Mouse (Mus musculus): ENCODE results near the gene Lpxn.
A peak's percentile ranks its signal among the peaks of the same experiment; 100 is the strongest.

Lpxn gene

DNA sequence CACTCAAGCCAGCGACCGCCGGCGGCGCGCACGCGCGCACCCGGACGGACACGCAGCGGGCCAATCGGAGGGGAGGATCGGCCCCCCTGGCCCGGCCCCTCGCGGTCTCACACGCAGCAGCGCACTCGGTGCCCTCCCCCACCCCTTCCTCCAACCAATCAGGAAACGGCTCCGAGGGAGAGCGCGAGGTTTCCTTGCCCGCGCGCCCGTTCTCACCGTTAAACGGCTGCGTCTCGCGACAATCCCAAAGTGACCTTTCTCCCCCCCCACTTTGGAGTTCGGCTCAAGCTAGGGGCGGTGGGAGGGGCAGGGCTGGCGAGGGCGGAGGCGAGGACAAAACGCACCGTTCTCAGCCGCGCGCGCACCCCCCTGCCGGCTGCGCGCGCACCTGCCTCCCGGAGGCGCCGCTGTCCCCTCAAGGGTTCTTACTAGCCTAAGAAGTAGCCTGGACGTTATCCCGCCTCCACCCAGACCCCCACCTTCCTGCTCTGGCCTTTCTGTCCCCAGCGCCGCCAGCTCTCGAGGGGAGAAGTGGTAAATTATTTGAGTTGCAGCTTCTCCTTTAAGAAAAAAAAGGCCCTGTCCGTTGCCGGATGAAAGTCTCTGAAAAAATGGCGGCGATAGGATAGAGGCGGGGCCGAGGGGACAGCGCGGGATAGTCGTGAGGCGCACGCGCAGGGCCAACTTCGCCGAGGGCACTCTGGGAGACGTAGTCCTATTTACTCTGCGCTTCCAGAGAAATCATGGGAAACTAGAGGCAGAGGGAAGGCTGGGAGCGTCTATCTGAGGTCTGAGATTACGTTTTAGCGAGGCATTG is at the start of gene Lpxn, which contains the start of gene Zfp91:
Lpxn (plus strand) TSS at position 683 of the 817 bp plus-strand sequence.
Zfp91 (minus strand) TSS at position 616 of the 817 bp plus-strand sequence.
- DNase-seq (ENCODE audit: low read depth), result peak; percentile 96

DNA sequence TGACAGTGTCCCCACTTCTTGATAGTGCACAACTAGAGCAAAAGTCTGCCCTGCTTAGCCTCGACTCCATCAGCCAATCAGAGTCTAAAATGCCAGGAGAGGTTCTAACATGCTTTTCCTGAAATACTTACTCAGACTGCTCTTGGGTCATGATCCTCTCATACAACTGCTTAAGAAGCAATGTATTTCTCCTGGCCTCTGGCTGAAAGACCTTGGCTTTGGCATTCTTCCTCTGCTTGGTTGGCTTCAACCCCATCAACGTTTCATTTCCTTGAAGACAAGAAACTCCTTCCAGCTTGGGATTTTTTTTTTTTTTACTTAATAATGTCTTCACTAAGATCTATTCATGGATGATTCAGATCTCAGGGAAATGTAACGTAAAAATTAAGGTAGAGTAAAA is 39.7 kb upstream of the Lpxn start:
- DNase-seq (ENCODE audit: low read depth), result no peak

DNA sequence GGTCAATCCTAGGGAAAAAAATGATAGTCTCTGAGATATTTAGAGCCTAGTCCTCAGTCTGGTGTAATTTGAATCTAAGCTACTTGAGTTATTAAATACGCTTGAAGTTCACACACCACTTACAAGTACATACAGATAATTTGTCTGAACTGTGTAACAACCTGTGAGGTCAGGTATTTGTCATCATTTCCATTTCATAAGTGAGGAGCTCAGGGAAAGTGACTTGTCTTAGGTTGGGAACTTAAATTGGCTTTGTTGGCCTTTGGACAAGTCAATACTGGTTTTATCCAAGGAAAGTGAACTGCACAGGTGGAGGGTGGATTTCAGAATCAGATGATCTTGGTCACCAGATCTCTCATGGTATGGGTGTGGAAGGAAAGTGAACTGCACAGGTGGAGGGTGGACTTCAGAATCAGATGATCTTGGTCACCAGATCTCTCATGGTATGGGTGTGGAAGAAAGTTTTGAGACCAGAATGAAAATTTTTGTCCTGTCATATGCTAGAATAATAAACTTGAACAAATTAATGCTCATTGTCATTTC is 37.0 kb upstream of the Lpxn start:
- no peak for DNase-seq (ENCODE audit: low read depth)

DNA sequence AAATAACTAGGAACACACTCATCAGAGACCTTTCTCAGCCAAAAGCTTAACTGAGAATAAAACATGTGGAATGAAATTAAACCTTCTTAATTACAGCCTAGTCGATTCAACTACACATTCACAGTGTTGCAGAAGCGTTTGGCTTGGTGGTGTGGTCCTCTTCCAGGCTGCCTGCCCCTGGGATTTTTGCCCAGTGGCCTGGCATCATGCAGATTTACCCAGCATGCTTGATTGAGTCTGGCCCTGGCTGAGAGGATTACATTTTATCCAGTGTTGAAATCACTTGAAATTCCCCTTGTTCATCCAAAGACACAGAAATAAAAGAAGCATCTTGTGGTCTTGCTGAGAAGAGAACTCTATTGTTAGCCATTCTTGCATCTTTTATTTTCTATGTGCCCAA is 36.3 kb upstream of the Lpxn start:
- no peak for DNase-seq (ENCODE audit: low read depth)

DNA sequence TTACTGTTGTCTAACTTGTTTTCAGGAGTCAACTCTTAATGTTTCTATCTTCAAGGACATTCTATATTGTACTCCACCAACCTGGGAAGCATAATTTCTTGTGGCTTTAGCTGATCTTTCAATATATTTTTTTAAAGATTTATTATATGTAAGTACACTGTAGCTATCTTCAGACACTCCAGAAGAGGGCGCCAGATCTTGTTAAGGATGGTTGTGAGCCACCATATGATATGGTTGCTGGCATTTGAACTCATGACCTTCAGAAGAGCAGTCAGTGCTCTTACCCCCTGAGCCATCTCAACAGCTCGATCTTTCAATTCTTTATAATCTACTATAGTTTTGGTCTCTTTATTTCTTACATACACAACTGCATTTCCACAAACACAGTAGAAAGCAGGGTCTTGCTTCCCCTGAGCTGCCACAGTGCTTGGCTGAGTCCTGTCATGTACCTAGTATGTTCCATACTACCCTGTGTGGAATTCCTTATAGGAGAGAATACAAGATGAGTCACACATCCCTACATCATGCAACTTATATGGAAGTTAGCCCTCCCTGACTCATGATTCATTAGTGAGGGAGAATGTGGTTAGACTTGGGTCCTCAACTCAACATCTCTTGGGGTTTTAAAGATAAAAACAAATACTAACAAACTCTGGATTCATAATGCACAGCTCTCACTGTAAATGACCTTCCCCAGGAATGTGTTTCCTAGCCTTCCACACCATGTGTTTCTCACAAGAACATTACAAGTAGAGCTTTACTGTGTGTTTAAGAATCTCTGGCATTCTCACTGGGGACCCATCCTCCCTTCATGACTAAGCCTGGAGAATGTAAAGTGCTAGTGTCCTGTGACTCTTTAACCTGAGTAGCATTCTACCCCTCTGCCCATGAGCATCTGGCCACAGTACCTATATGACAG is 33.5 kb upstream of the Lpxn start:
- DNase-seq (ENCODE audit: low read depth), result no peak

DNA sequence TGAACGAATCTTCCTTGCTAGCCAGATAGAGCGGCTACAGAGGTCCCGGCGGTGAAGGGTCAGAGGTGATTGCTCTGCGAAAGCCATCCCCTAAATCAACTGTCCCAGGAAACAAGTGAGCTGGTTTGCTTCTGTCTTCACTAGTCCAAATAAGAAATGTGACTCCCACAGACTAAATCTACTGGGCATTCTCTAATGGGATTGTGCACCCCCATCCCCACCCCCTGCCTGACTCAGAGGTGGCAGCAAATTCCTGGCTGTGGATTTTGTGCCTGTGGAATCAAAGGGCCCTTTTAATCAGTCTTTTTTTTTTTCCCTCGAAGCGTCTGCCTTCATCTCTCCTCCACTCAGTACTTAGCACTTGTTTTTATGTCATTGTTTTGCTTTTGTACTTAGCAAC is 30.7 kb upstream of the Lpxn start, which contains the start of gene Cntf:
Cntf (minus strand) TSS at position 325 of the 400 bp plus-strand sequence.
- no peak for DNase-seq (ENCODE audit: low read depth)

DNA sequence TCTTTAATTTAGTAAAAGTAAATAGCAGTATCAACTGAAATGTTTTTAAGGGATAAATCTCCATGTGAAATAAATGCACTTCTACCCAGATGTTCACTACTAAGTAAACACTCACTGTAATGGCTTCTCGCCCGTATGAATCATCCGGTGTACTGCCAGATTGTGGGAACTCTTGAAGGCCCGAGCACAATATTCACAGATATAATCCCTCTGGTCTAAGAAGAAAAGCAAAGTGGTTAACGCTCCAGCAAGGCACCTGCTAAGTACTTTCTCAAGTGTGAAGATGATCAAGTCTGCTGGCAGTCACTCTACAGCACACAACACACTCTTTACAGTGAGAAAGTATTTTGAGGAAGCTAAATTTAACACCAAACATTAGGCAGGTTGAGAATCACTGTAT is 25.1 kb upstream of the Lpxn start:
- DNase-seq (ENCODE audit: low read depth), result no peak

DNA sequence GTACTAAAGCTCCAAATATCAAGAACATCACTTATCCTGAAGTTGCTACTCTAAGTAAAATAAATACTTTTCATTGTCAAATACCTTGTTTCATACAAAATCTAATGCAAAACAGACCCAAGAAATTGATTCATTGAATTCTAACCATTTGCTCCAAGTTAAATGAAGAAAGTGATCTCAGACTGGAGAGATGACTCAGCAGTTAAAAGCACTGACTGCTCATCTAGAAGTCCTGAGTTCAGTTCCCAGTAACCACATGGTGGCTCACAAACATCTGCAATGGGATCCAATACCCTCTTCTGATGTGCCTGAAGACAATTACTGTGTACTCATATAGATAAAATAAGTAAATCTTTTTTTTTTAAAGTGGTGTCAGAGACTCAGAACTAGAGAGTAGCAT is 15.6 kb upstream of the Lpxn start:
- no peak for DNase-seq (ENCODE audit: low read depth)

DNA sequence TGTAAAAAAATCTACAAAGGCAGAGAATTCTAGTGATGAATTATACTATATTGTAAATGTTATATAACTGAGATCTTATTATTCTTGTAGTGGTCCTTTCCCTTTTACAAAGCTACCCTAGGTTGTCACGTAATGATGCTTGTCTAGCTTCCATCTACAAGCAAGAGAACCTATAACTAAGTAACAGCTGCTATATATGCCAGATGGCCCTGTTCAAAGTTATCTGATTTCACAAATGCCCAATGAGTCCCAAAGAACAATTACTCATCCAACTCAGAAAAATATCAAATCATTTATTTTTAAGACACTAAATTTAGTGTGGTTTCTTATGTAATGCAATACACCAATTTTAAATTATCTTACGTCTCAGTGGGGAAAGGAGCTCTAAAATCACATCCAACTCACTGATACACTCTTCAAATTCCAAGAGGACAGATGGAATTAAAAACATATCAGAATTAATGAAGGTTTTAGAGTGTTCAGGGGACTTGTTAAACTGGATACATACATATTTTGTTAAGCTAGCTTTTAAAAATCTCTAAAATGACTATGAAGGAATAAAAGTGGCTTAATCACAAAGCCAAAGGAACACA is 9.1 kb upstream of the Lpxn start:
- DNase-seq (ENCODE audit: low read depth), result no peak

DNA sequence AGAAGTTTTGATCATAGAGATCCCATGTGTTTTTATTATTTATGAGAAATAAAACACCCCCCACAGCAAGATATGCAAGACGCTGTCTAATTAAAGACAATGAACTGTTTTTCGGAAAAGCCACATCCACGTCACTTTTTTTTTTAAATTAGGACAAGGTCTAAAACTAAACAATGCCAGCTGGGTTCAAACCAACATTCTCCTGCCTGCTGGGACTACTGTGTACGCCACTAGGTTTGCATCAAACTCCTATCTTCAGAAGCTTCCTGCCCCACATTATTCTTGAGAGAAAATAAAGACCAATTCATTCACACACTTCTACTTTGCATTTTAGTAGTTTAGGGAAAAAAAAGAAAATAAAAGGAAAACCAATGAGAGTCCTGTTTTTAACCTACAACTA is 8.3 kb upstream of the Lpxn start:
- no peak for DNase-seq (ENCODE audit: low read depth)

DNA sequence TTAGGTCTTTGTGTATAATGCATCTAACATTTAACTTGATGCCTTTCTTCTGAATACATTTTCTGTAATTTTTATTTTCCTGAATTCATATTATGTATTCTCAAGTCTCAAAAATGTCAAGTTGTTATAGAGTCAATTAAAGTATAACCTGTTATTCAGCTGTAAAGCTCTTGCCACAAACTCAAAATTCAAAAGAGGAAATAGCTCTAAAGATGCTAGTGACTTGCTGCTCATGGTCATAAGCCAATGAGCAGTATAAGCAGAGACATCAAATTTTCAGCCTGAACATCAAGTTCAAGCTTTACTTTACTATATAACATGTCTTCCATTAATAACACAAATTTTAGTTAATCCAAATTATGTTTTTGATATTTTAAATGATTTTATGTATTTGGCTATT is 3.6 kb upstream of the Lpxn start:
- DNase-seq (ENCODE audit: low read depth), result no peak

DNA sequence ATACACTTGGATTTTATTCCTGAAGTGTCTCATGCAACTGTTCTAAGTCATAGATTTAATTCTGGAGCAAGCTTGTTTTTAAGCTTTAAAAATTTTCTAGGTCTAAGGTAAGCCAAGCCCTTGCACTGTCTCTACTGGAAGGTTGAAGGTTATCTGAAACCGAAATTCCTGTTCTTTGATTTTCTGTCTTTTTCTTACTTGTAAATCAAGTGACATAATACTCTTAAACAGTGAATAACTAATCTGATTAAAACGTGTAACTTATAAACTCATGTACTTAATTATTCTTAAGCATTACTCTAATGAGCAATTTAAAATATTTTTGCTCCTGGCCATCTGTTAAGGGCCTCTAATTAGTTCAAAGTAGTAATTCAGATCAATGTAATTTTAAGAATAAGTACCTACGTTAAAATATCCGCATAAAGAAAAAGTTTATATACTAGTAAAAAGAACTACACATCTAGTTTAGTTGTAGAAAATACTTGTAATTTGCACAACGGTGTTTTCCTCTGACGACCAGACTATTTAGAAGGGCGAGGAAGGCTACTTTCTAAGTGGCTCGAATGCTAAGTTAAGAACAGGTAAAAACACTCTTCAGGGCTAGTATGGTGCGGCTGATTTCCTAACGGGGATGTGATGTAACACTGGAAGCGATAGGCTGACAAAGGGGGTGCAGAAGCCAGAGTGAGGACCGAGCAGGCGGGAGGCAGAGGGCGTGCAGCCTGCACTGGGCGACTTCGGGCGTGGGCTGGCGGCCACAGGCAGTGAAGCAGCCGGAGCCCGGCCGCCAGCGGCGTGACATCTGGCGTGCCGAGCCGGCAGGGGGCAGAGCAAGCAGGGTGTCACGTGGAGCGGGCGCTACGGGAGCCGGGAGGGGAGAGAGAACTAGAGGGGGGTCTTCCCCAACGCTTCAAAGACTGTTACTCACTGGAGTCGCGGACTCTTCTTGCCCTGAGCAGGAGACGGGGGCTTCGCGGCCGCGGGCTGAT is 1.6 kb upstream of the Lpxn start:
- DNase-seq (ENCODE audit: low read depth), result peak; percentile 77

DNA sequence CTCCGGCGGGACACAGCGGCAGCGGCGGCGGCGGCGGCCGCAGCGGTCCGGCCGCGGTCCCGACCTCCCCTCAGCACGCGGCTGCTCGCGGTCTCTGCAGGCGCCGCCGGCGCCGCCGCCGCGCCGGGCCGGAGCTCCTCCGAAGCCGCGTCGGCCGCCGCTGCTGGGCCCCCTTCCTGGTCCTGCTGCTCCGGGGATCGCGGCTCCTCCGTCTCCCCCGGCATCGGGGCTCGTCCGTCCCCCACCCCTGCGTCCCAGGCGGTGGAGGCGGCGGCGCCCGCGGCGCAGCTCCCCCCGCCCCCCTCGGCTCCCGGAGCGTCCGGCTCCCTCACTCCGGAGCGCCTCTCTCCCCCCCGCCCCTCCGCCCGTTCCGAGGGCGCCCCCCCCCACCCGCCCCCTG is 883 bp upstream of the Lpxn start:
- DNase-seq (ENCODE audit: low read depth), result no peak

DNA sequence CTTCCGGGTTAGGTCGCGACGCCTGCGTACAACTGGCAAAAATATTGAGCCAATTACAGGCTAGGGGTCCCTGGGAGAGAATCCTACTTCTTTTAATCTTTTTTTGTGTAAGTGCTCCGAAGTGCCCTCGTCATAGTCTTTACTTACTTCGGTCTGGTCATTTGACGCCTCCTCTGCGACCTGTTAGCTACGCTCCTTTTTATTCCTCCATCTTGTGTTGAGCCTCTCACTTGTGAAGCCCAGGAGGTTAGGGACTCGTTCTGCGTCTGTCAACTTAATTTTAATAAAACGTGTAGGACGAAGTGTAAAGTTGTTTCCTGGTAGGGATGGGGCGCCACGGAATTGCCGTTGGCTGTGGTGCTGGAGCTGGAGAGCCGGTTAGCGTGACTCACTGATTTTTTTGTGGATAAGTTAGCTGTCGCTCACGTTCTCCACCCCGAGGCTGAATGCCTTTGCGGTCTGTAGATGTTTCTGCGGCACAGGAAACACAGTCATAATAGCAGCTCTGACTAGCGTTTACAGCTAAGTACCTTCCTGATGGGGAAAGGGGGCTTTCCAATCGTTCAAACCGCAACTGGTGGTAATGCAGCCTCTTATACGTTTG is 437 bp downstream of the Lpxn start:
- peak; percentile 84 for DNase-seq (ENCODE audit: low read depth)

DNA sequence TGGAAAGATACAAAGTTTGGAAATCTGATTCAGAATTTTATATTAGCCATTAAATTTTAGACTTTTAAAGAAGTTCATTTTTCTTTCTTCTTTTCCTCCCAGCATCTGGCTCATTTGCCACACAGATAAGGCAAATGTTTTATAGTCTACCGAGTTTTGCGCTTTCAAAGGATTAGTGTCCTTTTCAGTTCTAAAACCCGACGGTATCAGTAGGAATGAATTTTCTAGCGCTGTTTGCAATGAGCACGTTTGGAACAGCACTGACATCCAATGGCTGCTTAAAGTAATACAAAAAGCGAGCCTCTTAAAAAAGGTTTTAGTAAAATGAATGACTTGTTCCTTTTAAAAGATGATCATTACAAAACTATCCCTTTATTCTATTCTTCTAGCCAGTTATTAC is 1.1 kb downstream of the Lpxn start:
- peak; percentile 24 for DNase-seq (ENCODE audit: low read depth)

DNA sequence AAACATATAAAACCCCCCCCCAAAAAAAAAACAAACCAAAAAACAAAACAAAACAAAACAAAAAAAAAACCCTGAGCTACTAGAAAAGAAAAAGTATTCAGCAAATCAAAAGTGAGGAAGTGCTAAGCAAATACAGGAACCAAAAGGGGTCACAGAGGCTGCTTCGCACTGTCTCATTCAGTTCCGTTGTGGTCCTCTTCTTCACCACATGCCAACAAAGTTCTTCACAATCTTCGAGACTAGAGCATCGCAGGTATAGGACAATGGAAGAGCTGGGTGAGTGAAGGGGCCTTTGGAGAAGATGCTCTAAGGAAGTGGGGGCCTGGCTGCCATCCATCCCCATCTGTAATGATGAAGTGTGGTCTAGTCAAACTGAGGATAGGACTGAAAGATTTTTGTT is 2.4 kb downstream of the Lpxn start:
- DNase-seq (ENCODE audit: low read depth), result peak; percentile 31

DNA sequence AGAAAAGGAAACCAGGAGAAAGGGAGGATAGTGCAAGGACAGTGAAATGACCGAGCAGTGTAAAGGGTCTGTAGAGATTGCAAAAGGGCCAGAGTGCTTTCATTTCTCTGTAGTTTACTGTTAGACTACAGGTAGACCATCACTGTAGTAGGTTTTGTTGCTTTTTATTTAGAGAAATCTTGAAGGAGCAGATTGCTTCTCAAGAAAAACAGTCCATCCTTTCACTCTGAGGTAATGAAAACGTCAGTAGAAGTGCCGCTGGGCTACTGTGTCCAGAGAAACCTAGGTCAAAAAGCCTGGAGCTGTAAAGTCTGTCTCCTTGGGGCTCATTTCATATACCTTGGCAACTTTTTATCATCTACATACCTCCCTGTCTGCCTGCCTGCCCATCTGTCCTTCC is 3.1 kb downstream of the Lpxn start:
- DNase-seq (ENCODE audit: low read depth), result no peak

DNA sequence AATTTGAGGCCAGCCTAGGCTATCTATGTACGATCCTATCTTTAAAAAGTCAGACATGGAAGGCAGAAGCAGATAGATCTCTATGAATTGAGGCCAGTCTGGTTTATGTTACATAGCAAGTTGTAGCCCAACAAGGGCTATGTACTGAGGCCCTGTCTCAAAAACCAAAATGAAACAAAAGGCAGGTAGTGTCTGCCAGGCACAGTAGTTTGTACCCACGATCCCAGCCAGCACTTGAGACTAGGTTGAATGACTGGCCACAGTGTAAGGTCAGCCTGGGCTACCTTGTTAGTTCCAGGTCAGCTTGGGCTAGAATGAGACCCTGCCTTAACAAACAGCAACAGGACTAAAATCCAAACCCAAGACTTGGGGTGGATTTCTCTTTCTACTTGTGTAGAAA is 4.6 kb downstream of the Lpxn start:
- no peak for DNase-seq (ENCODE audit: low read depth)

DNA sequence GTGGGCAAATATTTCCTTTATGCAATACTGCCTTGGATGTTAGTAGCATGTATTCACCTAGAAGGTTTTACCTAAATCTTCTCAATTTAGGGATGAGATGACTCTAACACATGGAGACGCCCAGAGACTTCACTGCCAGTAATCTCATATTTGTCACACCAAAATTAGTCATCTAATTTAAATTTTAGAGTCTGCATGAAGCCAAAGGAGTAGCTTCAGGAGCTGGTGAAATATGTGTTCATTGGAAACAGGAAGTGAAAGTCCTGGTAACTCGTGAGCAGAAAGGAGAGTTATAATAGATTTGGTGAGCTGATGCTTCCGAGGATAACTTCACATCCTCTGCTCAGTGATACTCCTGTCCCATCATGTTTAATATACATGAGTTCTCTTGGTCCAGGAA is 5.1 kb downstream of the Lpxn start:
- DNase-seq (ENCODE audit: low read depth), result peak; percentile 25

DNA sequence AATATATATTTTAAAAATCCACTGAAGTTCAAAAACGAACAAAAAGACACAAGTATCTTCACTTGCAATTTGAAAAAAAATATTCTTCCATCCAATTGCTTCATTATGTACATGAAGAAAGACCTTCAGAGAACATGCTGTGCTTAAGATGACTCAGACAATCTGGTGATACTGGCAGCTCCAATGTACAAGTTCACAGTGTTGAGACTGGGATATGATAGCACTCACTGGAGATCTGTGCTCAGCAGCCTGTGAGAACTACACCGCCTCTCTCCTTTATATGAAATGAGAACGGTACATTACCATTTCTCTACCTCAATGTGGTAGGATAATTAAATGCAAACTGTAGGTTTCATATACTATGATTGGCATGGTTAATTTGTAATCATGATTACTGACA is 6.8 kb downstream of the Lpxn start:
- DNase-seq (ENCODE audit: low read depth), result no peak

DNA sequence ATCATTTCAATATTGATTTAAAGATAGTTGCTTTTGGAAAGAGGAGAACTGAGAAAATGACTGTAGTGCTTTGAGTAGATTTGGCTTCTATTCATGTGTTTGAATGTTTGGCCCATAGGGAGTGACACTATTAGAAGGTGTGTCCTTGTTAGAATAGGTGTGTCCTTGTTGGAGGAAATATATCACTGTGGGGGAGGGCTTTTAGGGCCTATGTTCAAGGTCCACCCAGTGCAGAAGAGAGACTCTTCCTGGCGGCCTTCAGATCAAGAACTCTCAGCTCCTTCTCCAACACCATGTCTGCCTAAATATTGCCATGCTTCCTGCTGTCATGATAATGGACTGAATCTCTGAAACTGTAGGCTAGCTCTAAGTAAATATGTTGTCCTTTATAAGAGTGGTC is 8.2 kb downstream of the Lpxn start:
- no peak for DNase-seq (ENCODE audit: low read depth)

All from c-Kit-positive CD71-negative TER-119-negative erythroid progenitor cells, embryonic 14.5 days (primary cell).